Mouse (Mus musculus) frontal cortex, postnatal 10 days (tissue): ENCODE measurements at regions not wholly inside any gene's neighbourhood (a gene's known extent, or its start where the extent isn't known, plus 50 kb on each side); places are given as distances from the start of the nearest gene placed in this dataset.

ENCODE experiments used
- DNase-seq, 2 experiments: peaks; one replicate each; pipeline ENCODE4 v3.0.0; 2022; ENCODE audit warnings: low spot score in 2 of 2, mixed read lengths in 1 of 2

GRCm38 (mm10) chr1:42008046-42008445 lies 687.5 kb upstream of the Pou3f3 start:
- DNase-seq: no peak

GRCm38 (mm10) chr1:42012911-42013310 lies 682.7 kb upstream of the Pou3f3 start:
- DNase-seq: peak; percentile 13 to 42

- no peak for DNase-seq
Measured at GRCm38 (mm10) chr1:42018966-42019365, 676.6 kb upstream of the Pou3f3 start.

- DNase-seq: no peak
Measured at GRCm38 (mm10) chr1:42025781-42026180, 669.8 kb upstream of the Pou3f3 start.

GRCm38 (mm10) chr1:42026423-42026822 lies 669.1 kb upstream of the Pou3f3 start:
- DNase-seq: no peak

- DNase-seq: no peak
Measured at GRCm38 (mm10) chr1:42033786-42034185, 661.8 kb upstream of the Pou3f3 start.

GRCm38 (mm10) chr1:42035371-42035770 lies 660.2 kb upstream of the Pou3f3 start:
- no peak for DNase-seq

GRCm38 (mm10) chr1:42041544-42041943 lies 654.0 kb upstream of the Pou3f3 start:
- no peak for DNase-seq

GRCm38 (mm10) chr1:42058494-42058893 lies 637.1 kb upstream of the Pou3f3 start:
- no peak for DNase-seq

- peak; percentile 11 to 17 for DNase-seq
Measured at GRCm38 (mm10) chr1:42070064-42070463, 625.5 kb upstream of the Pou3f3 start.

GRCm38 (mm10) chr1:42096026-42096425 lies 599.5 kb upstream of the Pou3f3 start:
- DNase-seq: no peak

GRCm38 (mm10) chr1:42098580-42098979 lies 597.0 kb upstream of the Pou3f3 start:
- no peak for DNase-seq

- DNase-seq: no peak
Measured at GRCm38 (mm10) chr1:42107521-42107920, 588.0 kb upstream of the Pou3f3 start.

GRCm38 (mm10) chr1:42107925-42108324 lies 587.6 kb upstream of the Pou3f3 start:
- DNase-seq: no peak

GRCm38 (mm10) chr1:42152175-42152790 lies 543.3 kb upstream of the Pou3f3 start:
- DNase-seq: no peak

GRCm38 (mm10) chr1:42152916-42153315 lies 542.7 kb upstream of the Pou3f3 start:
- DNase-seq: no peak

GRCm38 (mm10) chr1:42167790-42168572 lies 527.6 kb upstream of the Pou3f3 start:
- no peak for DNase-seq

- DNase-seq: no peak
Measured at GRCm38 (mm10) chr1:42169505-42169904, 526.1 kb upstream of the Pou3f3 start.

GRCm38 (mm10) chr1:42186295-42186694 lies 509.3 kb upstream of the Pou3f3 start:
- DNase-seq: no peak

- DNase-seq: no peak
Measured at GRCm38 (mm10) chr1:42228098-42228497, 467.5 kb upstream of the Pou3f3 start.

- peak in 1 of 2 experiments; percentile 35 for DNase-seq
Measured at GRCm38 (mm10) chr1:42229711-42230110, 465.9 kb upstream of the Pou3f3 start.

- DNase-seq: peak; percentile 32 to 43
Measured at GRCm38 (mm10) chr1:42230469-42231040, 465.0 kb upstream of the Pou3f3 start.

GRCm38 (mm10) chr1:42231091-42231490 lies 464.5 kb upstream of the Pou3f3 start:
- no peak for DNase-seq
